Mouse (Mus musculus): ENCODE measurements around the gene Stub1. TPM values are rescaled to one million over a fixed set of nuclear protein-coding genes. Genes with fewer than 3 reads are reported as not detected.

Stub1 gene
- polyA plus RNA-seq, 1 experiment, result 190 TPM

- Histone ChIP-seq H3K27ac (ENCODE audit: control insufficient read depth, insufficient read depth, low read length) (no peak within 1 kb of the TSS), H3K36me3 (ENCODE audit: control insufficient read depth, insufficient read depth, low read length) (no peaks in the 10 kb centered on the region), H3K4me3 (ENCODE audit: control insufficient read depth, insufficient read depth, low read length) (peak within 1 kb of the TSS; percentile 95), H3K4me1 (replicated peaks; ENCODE audit: control insufficient read depth, insufficient read depth, low read length) (peaks cover 31% of the 10 kb centered on the region), H3K27me3 (ENCODE audit: control insufficient read depth, insufficient read depth, low read length) (no peaks in the 10 kb centered on the region)
- TF ChIP-seq CTCF (IDR thresholded peaks at IDR 0.05; ENCODE audit: borderline replicate concordance, control insufficient read depth, extremely low read depth, insufficient read depth, low read length, poor library complexity) (0 out of 2 replicates have a peak, but pooled peaks have one; percentile 35), POLR2A (IDR thresholded peaks at IDR 0.05; ENCODE audit: control insufficient read depth, extremely low read depth, insufficient read depth, low read length, poor library complexity) (peak; percentile 73)
- DNase-seq, result peak; percentile 94
- WGBS, result under 1% methylated on average over 35 of the region's 35 CpGs
Observed at GRCm38 (mm10) chr17:25796951-25797369, 36.2 kb downstream of the Stub1 start, which contains the start of gene Metrn. TSS of gene Metrn (minus strand) at chr17:25797136.

- Histone ChIP-seq H3K36me3 (ENCODE audit: control insufficient read depth, insufficient read depth, low read length) (no peaks in the 10 kb centered on the region), H3K4me1 (replicated peaks; ENCODE audit: control insufficient read depth, insufficient read depth, low read length) (peaks cover 36% of the 10 kb centered on the region), H3K4me3 (ENCODE audit: control insufficient read depth, insufficient read depth, low read length) (peak overlapping the region; percentile 95), H3K27me3 (ENCODE audit: control insufficient read depth, insufficient read depth, low read length) (no peaks in the 10 kb centered on the region), H3K27ac (ENCODE audit: control insufficient read depth, insufficient read depth, low read length) (no peak overlapping the region)
- WGBS, result under 1% methylated on average over 37 of the region's 37 CpGs
- TF ChIP-seq POLR2A (IDR thresholded peaks at IDR 0.05; ENCODE audit: control insufficient read depth, extremely low read depth, insufficient read depth, low read length, poor library complexity), result no peak
- TF ChIP-seq CTCF (IDR thresholded peaks at IDR 0.05; ENCODE audit: borderline replicate concordance, control insufficient read depth, extremely low read depth, insufficient read depth, low read length, poor library complexity), result no peak
- peak; percentile 34 for DNase-seq
Observed at GRCm38 (mm10) chr17:25796211-25796771, 36.9 kb downstream of the Stub1 start.

- Histone ChIP-seq H3K36me3 (ENCODE audit: control insufficient read depth, insufficient read depth, low read length) (no peaks in the 10 kb centered on the region), H3K4me3 (ENCODE audit: control insufficient read depth, insufficient read depth, low read length) (peak within 1 kb of the TSS; percentile 95), H3K27me3 (ENCODE audit: control insufficient read depth, insufficient read depth, low read length) (no peaks in the 10 kb centered on the region), H3K27ac (ENCODE audit: control insufficient read depth, insufficient read depth, low read length) (no peak within 1 kb of the TSS), H3K4me1 (replicated peaks; ENCODE audit: control insufficient read depth, insufficient read depth, low read length) (peaks cover 38% of the 10 kb centered on the region)
- WGBS, result 67% methylated on average over 6 of the region's 6 CpGs
- TF ChIP-seq CTCF (IDR thresholded peaks at IDR 0.05; ENCODE audit: borderline replicate concordance, control insufficient read depth, extremely low read depth, insufficient read depth, low read length, poor library complexity), result no peak
- no peak for TF ChIP-seq POLR2A (IDR thresholded peaks at IDR 0.05; ENCODE audit: control insufficient read depth, extremely low read depth, insufficient read depth, low read length, poor library complexity)
- no peak for DNase-seq
Observed at GRCm38 (mm10) chr17:25795609-25796092, 37.6 kb downstream of the Stub1 start, which contains the start of gene AC134908.4. TSS of gene AC134908.4 (minus strand) at chr17:25795659.

GRCm38 (mm10) chr17:25794998-25795397, 38.2 kb downstream of the Stub1 start:
- WGBS, result 96% methylated on average over 17 of the region's 17 CpGs
- H3K27me3 ChIP-seq (ENCODE audit: control insufficient read depth, insufficient read depth, low read length), result no peaks in the 10 kb centered on the region
- TF ChIP-seq POLR2A (IDR thresholded peaks at IDR 0.05; ENCODE audit: control insufficient read depth, extremely low read depth, insufficient read depth, low read length, poor library complexity) (no peak), CTCF (IDR thresholded peaks at IDR 0.05; ENCODE audit: borderline replicate concordance, control insufficient read depth, extremely low read depth, insufficient read depth, low read length, poor library complexity) (no peak)
- no peaks in the 10 kb centered on the region for H3K36me3 ChIP-seq (ENCODE audit: control insufficient read depth, insufficient read depth, low read length)
- no peak for DNase-seq
- peaks cover 38% of the 10 kb centered on the region for H3K4me1 ChIP-seq (replicated peaks; ENCODE audit: control insufficient read depth, insufficient read depth, low read length)
- no peak overlapping the region for H3K4me3 ChIP-seq (ENCODE audit: control insufficient read depth, insufficient read depth, low read length)
- H3K27ac ChIP-seq (ENCODE audit: control insufficient read depth, insufficient read depth, low read length), result no peak overlapping the region

- WGBS, result 94% methylated on average over 13 of the region's 13 CpGs
- TF ChIP-seq CTCF (IDR thresholded peaks at IDR 0.05; ENCODE audit: borderline replicate concordance, control insufficient read depth, extremely low read depth, insufficient read depth, low read length, poor library complexity) (no peak), POLR2A (IDR thresholded peaks at IDR 0.05; ENCODE audit: control insufficient read depth, extremely low read depth, insufficient read depth, low read length, poor library complexity) (no peak)
- Histone ChIP-seq H3K4me3 (ENCODE audit: control insufficient read depth, insufficient read depth, low read length) (no peak overlapping the region), H3K4me1 (replicated peaks; ENCODE audit: control insufficient read depth, insufficient read depth, low read length) (peaks cover 38% of the 10 kb centered on the region), H3K36me3 (ENCODE audit: control insufficient read depth, insufficient read depth, low read length) (no peaks in the 10 kb centered on the region), H3K27me3 (ENCODE audit: control insufficient read depth, insufficient read depth, low read length) (no peaks in the 10 kb centered on the region), H3K27ac (ENCODE audit: control insufficient read depth, insufficient read depth, low read length) (no peak overlapping the region)
- no peak for DNase-seq
Observed at GRCm38 (mm10) chr17:25794197-25794596, 39.0 kb downstream of the Stub1 start.

GRCm38 (mm10) chr17:25792615-25793014, 40.6 kb downstream of the Stub1 start, which contains the start of gene Fam173a:
TSS of gene Fam173a (minus strand) at chr17:25792901.
- no peaks in the 10 kb centered on the region for H3K27me3 ChIP-seq (ENCODE audit: control insufficient read depth, insufficient read depth, low read length)
- H3K4me1 ChIP-seq (replicated peaks; ENCODE audit: control insufficient read depth, insufficient read depth, low read length), result peaks cover 38% of the 10 kb centered on the region
- no peaks in the 10 kb centered on the region for H3K36me3 ChIP-seq (ENCODE audit: control insufficient read depth, insufficient read depth, low read length)
- TF ChIP-seq CTCF (IDR thresholded peaks at IDR 0.05; ENCODE audit: borderline replicate concordance, control insufficient read depth, extremely low read depth, insufficient read depth, low read length, poor library complexity) (0 out of 2 replicates have a peak, but pooled peaks have one; percentile 39), POLR2A (IDR thresholded peaks at IDR 0.05; ENCODE audit: control insufficient read depth, extremely low read depth, insufficient read depth, low read length, poor library complexity) (0 out of 2 replicates have a peak, but pooled peaks have one; percentile 28)
- H3K27ac ChIP-seq (ENCODE audit: control insufficient read depth, insufficient read depth, low read length), result peak within 1 kb of the TSS; percentile 81
- peak within 1 kb of the TSS; percentile 57 for H3K4me3 ChIP-seq (ENCODE audit: control insufficient read depth, insufficient read depth, low read length)
- 0% methylated on average over 14 of the region's 14 CpGs for WGBS
- DNase-seq, result peak; percentile 85

All from thymus, adult 2 months (tissue).